Mouse (Mus musculus): ENCODE measurements around the gene Sufu.

DNA sequence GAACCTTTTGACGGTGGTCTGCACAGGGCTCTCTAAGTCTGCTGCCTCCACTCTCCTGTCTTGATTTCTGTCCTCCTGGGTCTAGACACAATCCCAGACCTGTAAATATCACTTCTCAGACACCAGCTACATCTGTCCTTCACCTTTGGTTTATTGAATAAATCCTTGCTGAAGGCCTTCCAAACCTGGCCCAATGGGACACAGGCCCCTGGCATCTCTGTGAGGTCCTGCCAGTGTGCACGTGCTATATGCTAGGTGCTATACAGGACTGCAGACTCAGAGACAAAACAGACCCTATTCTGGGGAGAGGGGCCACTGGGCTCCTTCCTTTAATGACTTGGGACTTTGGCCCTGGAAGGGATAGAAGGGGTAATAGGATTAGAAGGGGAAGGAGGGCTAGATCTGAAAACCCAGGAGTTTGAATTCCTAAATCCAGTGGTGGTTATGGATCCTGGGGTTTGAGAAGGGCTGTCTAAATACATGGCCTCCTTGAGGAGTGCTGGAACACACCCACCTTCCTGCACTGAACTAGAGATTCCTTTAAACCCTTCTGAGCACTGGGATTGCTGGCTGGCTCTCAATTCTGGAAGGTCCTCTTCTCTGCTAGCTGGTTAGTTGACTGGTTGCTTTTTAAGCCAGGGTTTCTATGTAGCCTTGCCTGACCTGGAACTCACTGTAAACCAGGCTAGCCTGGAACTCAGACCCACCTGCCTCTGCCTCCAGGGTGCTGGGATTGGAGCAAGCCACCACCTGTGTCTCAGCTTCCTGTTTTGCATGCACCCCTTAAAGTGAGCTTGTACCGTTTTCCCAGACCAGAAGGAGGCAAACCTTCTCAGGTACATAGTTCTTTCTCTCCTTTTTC lies 120.2 kb downstream of the Sufu start:
- TF ChIP-seq CTCF (IDR thresholded peaks at IDR 0.05; ENCODE audit: low read depth) = no peak
- TF ChIP-seq EP300 (optimal IDR thresholded peaks at IDR 0.05) = no peak
